Mouse (Mus musculus): ENCODE results near the gene Cfap54.

Gene Cfap54

GRCm38 (mm10) chr10:92934506-92934905 lies 146.9 kb downstream of the Cfap54 start:
- no peak for DNase-seq

GRCm38 (mm10) chr10:92933616-92934015 lies 147.8 kb downstream of the Cfap54 start:
- no peak for DNase-seq

- DNase-seq: no peak
Observed at GRCm38 (mm10) chr10:92932464-92932863, 149.0 kb downstream of the Cfap54 start.

- DNase-seq: no peak
Observed at GRCm38 (mm10) chr10:92930036-92930435, 151.4 kb downstream of the Cfap54 start.

DNA sequence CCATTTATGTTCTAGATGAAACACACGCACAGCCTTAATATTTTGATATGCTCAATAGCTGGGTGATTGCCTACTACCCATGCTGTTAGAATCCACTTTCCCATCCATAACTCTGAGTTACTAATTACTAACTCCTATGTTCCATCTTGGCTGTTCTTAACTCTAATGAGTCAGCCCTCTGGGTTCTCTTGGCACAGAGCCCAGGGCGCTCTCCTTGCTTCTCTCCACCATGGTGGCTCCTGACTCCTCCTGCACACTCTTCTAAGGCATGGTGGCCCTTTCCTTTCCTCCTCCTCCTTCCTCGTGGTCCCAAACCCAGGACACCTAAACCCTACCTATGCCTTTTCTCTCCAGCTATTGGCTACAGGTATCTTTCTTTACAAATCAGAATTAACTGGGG lies 153.2 kb downstream of the Cfap54 start:
- peak in 1 of 2 experiments; percentile 2 for DNase-seq

GRCm38 (mm10) chr10:92918551-92918950 lies 162.9 kb downstream of the Cfap54 start:
- no peak for DNase-seq

- DNase-seq: no peak
Observed at GRCm38 (mm10) chr10:92907246-92907645, 174.2 kb downstream of the Cfap54 start.

DNA sequence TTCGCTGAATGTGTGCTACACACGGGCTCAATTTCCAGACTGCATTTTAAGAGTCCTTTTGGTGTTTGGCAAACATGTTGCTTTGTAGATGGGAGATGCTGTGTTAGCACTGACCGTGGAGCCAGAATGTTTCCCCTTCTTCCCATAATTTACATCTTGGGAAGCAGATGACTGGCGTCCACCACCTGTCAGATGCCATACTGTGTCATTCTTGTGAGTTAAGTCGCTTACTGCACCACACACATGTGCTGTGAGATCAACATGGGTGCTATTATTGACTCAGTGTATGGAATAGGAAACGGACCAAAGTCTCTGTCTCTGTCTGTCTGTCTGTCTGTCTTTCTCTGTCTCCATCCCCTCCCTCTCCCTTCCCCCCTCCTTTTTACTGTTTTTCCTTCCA lies 193.0 kb downstream of the Cfap54 start:
- DNase-seq: no peak

- DNase-seq: no peak
Observed at GRCm38 (mm10) chr10:92878000-92878399, 203.4 kb downstream of the Cfap54 start.

DNA sequence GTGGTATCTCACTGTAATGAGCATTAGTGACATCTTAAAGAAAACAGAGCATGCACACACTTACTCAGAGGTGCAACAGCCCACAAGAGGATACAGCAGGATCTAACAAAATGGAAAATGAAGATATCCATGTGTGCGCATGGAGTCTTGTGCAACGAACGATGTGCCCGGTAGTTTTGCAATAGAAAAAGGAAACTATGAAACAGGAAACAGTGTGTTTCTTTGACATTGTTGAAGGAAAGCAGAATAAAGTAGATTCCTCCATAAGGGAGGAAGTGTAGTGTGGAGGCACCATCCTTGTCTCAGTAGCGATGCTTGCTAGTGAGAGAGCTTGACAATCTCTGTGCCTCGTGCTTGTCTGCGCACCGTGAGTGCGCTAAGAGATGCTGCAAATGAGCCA lies 240.4 kb downstream of the Cfap54 start:
- DNase-seq: no peak

GRCm38 (mm10) chr10:92837572-92837971 lies 243.8 kb downstream of the Cfap54 start:
- peak; percentile 6 to 14 for DNase-seq

DNA sequence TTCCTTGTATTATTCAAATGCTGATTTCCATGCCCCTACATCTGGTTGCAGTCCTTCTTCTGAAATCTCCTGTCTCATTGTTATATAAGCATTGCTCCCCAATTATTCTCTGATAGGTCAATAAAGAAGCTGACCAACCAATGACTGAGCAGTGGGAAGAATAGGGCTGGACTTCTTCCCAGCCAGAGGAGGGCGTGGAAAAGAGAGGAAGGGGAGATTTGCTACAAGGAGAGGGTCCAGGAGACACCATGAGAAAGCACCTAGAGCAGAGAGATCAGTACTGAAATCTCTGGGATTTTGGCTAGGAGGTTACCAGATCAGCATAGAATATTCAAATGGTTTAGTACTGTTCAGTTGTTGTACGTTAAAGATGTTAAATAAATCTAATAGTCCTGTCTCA lies 244.4 kb downstream of the Cfap54 start:
- DNase-seq: no peak

DNA sequence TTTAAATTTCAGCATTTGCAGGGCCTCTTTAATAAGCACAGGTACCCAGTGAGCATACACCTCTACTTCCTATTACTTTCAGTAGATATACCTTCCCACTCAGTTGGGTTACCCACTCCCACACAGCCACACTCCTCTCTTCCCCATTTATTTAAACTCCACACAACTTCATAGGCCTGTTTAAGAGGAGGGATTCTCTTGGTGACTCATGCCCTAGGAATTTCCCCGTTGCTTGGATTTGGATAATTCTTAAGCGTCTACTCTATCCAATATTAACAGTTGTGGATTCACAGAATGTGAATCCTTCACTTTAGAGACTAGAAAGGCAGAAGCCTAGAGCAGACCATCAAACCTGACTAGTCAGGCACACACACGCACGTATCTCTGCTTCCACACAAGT lies 259.9 kb downstream of the Cfap54 start:
- no peak for DNase-seq

DNA sequence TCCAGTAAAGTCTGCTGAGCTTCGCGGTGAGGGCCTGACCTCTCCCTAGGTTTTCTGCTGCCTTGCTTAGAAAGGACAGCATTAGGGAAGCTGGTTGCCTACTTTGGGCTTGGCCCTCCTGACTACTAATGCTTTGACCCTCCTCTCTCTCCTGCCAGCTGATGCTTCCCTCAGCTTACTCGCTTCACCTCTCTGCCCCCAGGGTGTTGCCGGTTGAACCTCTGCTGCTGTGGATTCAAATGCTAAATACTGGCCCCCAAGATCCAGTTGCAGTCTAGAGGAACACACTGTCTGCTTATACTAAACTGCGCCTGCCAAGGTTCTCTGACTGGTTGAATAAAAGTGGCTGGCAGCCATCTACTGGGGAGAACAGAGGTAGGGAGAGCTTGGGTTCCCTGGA lies 263.2 kb downstream of the Cfap54 start:
- no peak for DNase-seq

GRCm38 (mm10) chr10:92816903-92817302 lies 264.5 kb downstream of the Cfap54 start:
- DNase-seq: no peak

DNA sequence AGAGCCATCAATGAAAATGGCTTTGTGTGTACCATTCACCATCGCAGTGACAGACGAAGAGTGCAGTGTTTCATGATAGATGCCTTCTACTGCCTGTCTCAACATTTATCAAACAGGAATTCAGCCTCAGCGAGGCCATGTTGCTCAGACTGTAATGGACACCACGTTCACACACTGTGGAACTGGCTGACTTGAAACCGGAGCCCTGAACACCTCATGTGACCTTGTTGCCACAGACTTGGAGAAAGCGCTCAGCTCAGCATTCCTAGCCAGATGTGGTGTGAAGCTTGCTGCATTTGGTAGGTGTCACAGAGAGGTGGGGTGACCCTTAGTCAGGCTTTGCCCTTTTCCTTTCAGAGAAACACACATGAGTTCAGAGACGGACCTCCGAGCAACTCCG lies 270.5 kb downstream of the Cfap54 start:
- DNase-seq: no peak

GRCm38 (mm10) chr10:92791908-92792307 lies 289.5 kb downstream of the Cfap54 start:
- DNase-seq: no peak

GRCm38 (mm10) chr10:92791531-92791900 lies 289.9 kb downstream of the Cfap54 start:
- no peak for DNase-seq

- no peak for DNase-seq
Observed at GRCm38 (mm10) chr10:92790893-92791530, 290.4 kb downstream of the Cfap54 start.

- DNase-seq: no peak
Observed at GRCm38 (mm10) chr10:92790247-92790646, 291.2 kb downstream of the Cfap54 start.

GRCm38 (mm10) chr10:92788410-92789096 lies 292.9 kb downstream of the Cfap54 start:
- DNase-seq: no peak

DNA sequence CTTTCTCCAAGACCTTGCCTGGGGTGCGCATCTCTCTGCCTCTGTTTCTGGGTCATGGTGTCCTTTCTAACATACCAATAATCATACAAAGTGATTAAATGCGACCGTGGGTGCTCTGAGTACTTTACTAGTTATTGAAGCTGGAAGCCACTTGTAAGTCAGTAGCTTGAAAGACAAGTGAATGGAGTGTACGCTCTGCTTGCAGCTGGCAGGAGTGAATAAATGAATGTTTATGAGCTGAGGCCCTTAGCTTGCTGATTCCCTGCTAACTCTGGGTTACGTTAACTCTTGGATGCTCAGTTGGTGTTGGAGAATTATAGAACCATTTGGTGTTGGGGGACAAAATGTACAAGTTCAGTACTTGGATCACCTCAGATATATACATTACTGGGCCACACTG lies 298.7 kb downstream of the Cfap54 start:
- DNase-seq: no peak

DNA sequence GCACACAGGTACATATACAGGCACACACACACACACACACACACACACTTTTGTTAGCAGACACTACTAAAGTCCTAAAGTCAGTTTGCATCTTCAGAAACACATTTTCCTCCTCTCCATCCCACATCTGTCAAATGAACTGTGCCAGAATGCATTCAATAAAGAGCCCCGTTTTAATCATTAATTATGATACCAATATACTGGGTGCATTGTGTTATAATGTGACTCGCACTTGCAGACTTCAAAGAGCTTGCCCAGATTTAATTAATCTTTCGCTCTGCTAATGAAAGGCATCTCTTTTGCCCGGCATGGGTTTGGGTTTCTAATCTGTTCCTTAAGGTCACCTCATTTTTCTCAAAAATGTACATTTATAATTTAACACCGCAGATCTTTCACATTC lies 327.1 kb downstream of the Cfap54 start:
- DNase-seq: no peak

GRCm38 (mm10) chr10:92730339-92730738 lies 351.1 kb downstream of the Cfap54 start:
- no peak for DNase-seq

GRCm38 (mm10) chr10:92728723-92729122 lies 352.7 kb downstream of the Cfap54 start:
- no peak for DNase-seq
